Mouse (Mus musculus) olfactory bulb, adult 2 months (tissue): ENCODE data around the gene Cdiptos.
A peak's percentile ranks its signal among the peaks of the same experiment; 100 is the strongest.

Experiments
- CTCF ChIP-seq: fragments of 200-500 bp; IDR thresholded peaks from 2 replicates; pipeline ENCODE4 v1.5.1; 2012; ENCODE audit warnings: low read depth, mild to moderate bottlenecking, low read length, moderate library complexity; ENCODE audit not compliant: insufficient read depth
- POLR2A ChIP-seq: fragments of 200-500 bp; IDR thresholded peaks from 2 replicates; pipeline ENCODE4 v1.6.1; 2012; ENCODE audit warnings: mild to moderate bottlenecking, low read depth, low read length, moderate library complexity; ENCODE audit not compliant: insufficient read depth

DNA sequence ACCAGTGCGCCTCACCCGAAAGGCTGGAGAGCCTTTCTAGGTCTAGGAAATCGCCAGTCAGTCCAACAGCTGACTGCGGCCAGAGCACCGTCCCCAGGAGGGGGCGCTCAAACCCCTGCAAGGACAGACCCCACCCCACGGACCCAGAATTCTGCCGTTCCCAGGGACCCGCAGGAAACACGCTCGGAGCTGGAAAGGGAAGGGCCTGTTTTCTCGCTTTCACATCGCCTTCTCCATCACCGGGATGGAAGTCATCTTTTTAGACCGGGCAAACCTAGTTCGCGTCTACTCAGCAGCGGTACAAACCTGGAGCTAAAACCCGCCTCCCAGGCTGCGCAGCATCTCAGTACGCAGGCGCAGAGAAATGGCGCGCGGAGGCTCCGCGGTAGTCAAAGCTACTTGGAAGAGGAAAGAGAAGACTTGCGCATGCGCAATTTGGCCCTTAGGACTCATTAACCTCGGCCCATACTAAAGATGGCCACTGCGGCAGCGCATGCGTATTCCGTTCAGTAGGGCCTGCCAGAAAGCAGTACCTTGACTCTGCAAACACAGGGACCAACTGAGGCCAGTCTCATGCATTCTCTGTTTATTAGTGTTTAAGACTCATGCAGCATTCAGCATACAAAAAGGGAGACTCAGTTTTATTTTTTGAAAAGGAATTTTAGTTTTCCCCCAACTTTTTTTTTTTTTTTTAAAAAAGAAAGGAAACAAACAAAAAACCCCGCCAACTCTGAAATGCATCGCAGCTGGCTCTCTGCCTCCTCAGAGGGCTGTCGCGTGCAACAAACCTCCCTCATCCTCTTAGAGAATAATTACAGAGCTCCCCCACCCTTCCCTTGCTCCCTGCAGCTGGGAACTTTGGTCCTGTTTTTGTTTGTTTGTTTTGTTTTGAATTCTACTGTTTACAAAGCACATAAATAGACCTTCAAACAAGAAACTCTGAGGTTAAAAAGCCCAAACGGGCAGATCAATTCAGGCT is 41.4 kb upstream of the Cdiptos start, which contains the start of gene Pagr1a:
- TF ChIP-seq CTCF (peak; percentile 95), POLR2A (peak; percentile 78)
